Mouse (Mus musculus): ENCODE measurements at regions not wholly inside any gene's neighbourhood (a gene's known extent, or its start where the extent isn't known, plus 50 kb on each side); places are given as distances from the start of the nearest gene placed in this dataset.

DNA sequence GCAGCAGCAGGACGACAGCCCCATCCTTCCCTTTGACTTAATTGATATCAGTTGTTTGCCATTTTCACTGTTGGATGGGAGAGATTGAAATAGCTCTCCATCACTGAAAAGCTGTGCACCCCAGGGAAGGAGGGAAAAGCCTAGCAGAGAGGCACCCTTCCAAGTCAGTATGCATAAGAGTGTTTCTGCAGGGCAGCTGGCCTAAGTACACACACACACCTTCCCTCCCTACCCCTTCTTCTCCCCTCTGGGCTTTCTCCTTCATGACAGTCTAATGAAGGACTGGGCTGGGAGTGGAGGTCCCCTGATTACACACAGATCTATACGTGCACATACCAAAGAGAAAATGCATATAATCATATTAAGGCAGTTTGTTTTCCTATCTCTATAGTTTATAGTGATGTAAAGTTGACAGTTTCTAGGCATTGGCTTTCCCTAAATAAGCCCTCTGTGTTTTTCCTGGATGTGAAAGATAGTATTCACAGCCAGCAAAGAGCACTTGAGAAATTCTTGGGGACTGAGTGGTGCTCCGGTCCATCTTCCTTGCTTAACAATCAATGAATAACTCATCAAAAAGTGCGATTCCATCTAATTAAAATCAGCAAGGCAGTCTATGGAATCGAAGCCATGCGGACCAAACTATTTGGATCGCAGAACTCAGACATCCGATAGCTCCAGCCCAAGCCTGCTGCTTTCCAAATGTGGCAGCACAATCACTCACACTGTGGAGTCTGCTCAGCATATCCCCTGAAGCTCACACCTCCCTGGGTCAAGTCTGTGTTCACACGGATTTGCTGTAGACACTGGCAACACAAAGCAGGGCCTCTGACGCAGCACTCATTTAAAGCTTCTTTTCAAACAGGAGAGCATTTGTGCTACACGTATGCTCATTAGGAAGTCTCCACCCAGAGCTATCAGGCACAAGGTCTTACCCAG, 224.9 kb upstream of the Sfrp2 start:
- no peak for ATAC-seq (replicated peaks; ENCODE audit: low FRiP score, low read depth)
- no peak for DNase-seq (ENCODE audit: low spot score)
- Histone ChIP-seq H3K4me2 (ENCODE audit: low read length) (no peak overlapping the region), H3K27me3 (ENCODE audit: insufficient read depth, low read length) (no peaks in the 10 kb centered on the region), H3K9ac (ENCODE audit: low read depth, low read length) (no peak overlapping the region), H3K36me3 (ENCODE audit: insufficient read depth, low read length) (no peaks in the 10 kb centered on the region), H3K9me3 (replicated peaks; ENCODE audit: low read length) (no peaks in the 10 kb centered on the region), H3K4me3 (replicated peaks; ENCODE audit: low read depth, low read length) (no peak overlapping the region), H3K4me1 (replicated peaks; ENCODE audit: insufficient read depth, low read length) (no peaks in the 10 kb centered on the region), H3K27ac (no peak overlapping the region)
- TF ChIP-seq CTCF (IDR thresholded peaks at IDR 0.05; ENCODE audit: low read depth), result no peak
- WGBS, result 62% methylated on average over 11 of the region's 11 CpGs

DNA sequence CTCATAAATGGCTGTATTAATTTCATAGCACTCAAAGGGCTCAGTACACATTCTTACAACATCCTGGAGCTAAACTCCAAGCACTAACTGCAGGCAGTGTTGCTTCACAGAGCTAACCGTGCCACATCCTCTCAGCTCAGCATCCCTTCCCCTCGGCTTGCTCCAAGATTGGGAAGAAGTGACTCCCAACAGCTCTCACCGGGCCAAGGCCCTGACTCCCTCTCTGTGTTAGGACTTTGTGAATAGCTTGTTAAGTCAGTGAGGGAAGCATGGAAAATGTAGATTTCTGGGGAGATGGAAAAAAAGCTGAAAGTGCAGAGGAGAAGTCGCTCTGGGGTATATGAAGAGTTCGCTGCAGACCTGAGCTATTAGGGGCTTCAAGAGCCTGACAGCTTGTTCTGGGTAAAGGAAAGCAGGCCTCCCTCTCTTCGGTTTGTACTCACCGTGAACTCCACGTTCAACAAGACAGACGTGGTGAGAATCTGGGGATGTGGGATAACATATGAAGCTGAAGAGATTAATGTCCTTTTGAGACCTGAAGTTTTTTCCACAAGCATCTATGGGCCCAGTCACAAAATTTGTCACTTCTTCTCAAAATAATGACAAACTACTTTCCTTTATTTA, 213.5 kb upstream of the Sfrp2 start:
- H3K4me2 ChIP-seq (ENCODE audit: low read length), result no peak overlapping the region
- no peaks in the 10 kb centered on the region for H3K27me3 ChIP-seq (ENCODE audit: insufficient read depth, low read length)
- 82% methylated on average over 9 of the region's 9 CpGs for WGBS
- H3K9ac ChIP-seq (ENCODE audit: low read depth, low read length), result no peak overlapping the region
- no peak for DNase-seq (ENCODE audit: low spot score)
- no peaks in the 10 kb centered on the region for H3K9me3 ChIP-seq (replicated peaks; ENCODE audit: low read length)
- H3K27ac ChIP-seq, result no peak overlapping the region
- no peaks in the 10 kb centered on the region for H3K4me1 ChIP-seq (replicated peaks; ENCODE audit: insufficient read depth, low read length)
- no peak overlapping the region for H3K4me3 ChIP-seq (replicated peaks; ENCODE audit: low read depth, low read length)
- TF ChIP-seq CTCF (IDR thresholded peaks at IDR 0.05; ENCODE audit: low read depth), result no peak
- H3K36me3 ChIP-seq (ENCODE audit: insufficient read depth, low read length), result no peaks in the 10 kb centered on the region
- no peak for ATAC-seq (replicated peaks; ENCODE audit: low FRiP score, low read depth)

DNA sequence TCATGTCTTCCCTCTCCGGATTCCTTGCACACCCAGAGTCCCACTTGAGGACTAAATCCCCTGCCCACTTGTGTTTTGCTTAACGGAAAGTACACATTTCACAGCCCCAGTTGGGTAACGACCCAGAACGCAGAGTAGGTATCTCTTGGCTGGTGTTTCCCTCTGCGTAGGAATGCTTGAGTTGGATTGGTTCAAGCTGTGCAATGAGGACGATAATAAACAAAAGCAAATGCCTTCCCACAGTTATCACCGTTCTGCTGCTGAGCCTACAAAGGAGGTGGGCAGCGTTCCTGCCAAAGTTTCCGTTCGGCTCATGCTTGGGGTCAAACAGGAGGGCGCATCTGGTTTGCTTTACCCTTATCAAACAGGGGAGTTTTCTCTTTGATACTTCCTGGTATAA, 212.3 kb upstream of the Sfrp2 start:
- Histone ChIP-seq H3K4me3 (replicated peaks; ENCODE audit: low read depth, low read length) (no peak overlapping the region), H3K27ac (no peak overlapping the region), H3K4me2 (ENCODE audit: low read length) (no peak overlapping the region), H3K27me3 (ENCODE audit: insufficient read depth, low read length) (no peaks in the 10 kb centered on the region), H3K4me1 (replicated peaks; ENCODE audit: insufficient read depth, low read length) (no peaks in the 10 kb centered on the region), H3K9ac (ENCODE audit: low read depth, low read length) (no peak overlapping the region), H3K9me3 (replicated peaks; ENCODE audit: low read length) (no peaks in the 10 kb centered on the region), H3K36me3 (ENCODE audit: insufficient read depth, low read length) (no peaks in the 10 kb centered on the region)
- ATAC-seq (replicated peaks; ENCODE audit: low FRiP score, low read depth) (no peak), DNase-seq (ENCODE audit: low spot score) (no peak)
- 46% methylated on average over 11 of the region's 11 CpGs for WGBS
- no peak for TF ChIP-seq CTCF (IDR thresholded peaks at IDR 0.05; ENCODE audit: low read depth)

DNA sequence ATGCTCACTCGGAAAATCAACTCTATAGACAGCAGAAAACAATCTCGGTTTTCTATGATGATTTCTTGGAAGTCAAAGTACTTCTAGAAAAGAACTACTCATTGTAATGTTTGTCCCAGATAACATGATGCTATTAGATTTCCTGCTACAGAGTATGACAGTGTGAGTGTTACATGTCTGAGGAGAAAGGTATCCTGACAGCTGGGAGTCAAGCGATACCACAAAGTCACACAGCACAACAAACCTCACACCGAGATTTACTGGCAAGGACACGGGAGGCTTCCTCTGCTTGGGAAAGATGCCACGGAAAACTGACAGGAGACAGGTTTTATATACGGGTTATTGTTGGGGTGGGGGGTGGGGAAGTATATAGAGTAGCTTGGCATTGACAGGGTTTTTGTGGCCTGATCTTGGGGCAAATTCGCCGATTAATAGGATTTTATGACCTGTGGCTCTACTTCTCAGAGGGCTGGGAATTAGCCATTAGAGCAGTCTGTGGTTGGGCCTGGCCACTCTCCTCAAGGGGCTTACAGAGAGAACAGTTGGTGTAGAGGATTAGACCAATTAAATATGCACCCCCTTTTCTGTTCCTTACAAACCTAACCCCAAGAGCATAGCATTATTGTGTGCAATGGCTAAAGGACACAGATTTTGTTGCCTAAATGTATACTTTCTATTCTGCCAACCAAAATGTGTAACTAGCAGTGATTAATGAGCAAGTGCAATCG, 209.2 kb upstream of the Sfrp2 start:
- Histone ChIP-seq H3K4me2 (ENCODE audit: low read length) (no peak overlapping the region), H3K9me3 (replicated peaks; ENCODE audit: low read length) (no peaks in the 10 kb centered on the region), H3K36me3 (ENCODE audit: insufficient read depth, low read length) (no peaks in the 10 kb centered on the region), H3K4me1 (replicated peaks; ENCODE audit: insufficient read depth, low read length) (no peaks in the 10 kb centered on the region), H3K4me3 (replicated peaks; ENCODE audit: low read depth, low read length) (no peak overlapping the region), H3K27me3 (ENCODE audit: insufficient read depth, low read length) (no peaks in the 10 kb centered on the region), H3K27ac (no peak overlapping the region), H3K9ac (ENCODE audit: low read depth, low read length) (no peak overlapping the region)
- 42% methylated on average over 10 of the region's 10 CpGs for WGBS
- DNase-seq (ENCODE audit: low spot score), result no peak
- no peak for TF ChIP-seq CTCF (IDR thresholded peaks at IDR 0.05; ENCODE audit: low read depth)
- no peak for ATAC-seq (replicated peaks; ENCODE audit: low FRiP score, low read depth)

DNA sequence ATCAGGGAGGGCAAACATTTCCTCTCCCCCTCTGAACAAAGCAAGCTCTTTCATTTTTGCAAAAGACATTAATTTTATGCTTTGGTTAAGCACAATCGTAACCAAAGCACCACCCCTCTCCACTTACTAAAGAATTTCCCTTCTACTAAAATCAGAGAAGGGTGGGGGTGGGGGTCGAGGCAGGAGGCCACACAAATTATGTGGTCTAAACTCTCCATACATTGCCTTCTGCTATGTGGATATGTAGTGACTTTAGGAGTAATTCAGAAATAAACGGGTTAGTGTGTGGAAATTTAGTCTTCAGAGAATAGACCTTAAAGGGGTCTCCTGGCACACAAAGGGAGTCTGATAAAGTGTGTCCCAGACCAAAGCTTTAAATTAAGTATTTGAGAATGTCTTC, 204.1 kb upstream of the Sfrp2 start:
- no peak for TF ChIP-seq CTCF (IDR thresholded peaks at IDR 0.05; ENCODE audit: low read depth)

DNA sequence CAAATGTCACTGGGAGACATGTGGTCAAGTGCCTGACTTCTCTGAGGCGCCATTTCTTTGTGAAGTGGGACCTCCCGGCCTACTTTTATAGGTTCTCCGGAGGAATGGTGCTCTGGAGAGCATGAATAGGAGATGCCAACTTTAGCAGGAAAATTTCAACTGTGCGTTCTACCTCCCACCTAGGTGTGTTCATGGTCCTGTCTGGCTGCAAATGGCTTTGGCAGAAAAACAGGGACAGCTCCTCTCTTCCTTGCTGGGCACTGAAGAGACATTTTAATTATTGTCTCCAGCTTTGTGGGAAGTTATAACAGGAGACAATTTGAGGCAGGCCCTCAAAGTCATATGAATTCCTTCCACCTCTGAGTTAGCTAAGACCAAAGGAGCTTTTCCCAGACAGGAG, 190.6 kb upstream of the Sfrp2 start:
- H3K9ac ChIP-seq (ENCODE audit: low read depth, low read length), result no peak overlapping the region
- no peaks in the 10 kb centered on the region for H3K36me3 ChIP-seq (ENCODE audit: insufficient read depth, low read length)
- TF ChIP-seq CTCF (IDR thresholded peaks at IDR 0.05; ENCODE audit: low read depth), result no peak
- 88% methylated on average over 4 of the region's 4 CpGs for WGBS
- H3K27me3 ChIP-seq (ENCODE audit: insufficient read depth, low read length), result no peaks in the 10 kb centered on the region
- H3K4me1 ChIP-seq (replicated peaks; ENCODE audit: insufficient read depth, low read length), result no peaks in the 10 kb centered on the region
- no peak overlapping the region for H3K4me3 ChIP-seq (replicated peaks; ENCODE audit: low read depth, low read length)
- no peak for ATAC-seq (replicated peaks; ENCODE audit: low FRiP score, low read depth)
- no peak overlapping the region for H3K27ac ChIP-seq
- no peak for DNase-seq (ENCODE audit: low spot score)
- no peak overlapping the region for H3K4me2 ChIP-seq (ENCODE audit: low read length)
- no peaks in the 10 kb centered on the region for H3K9me3 ChIP-seq (replicated peaks; ENCODE audit: low read length)

More for the DNA sequence above, 204.1 kb upstream of the Sfrp2 start:
- Histone ChIP-seq H3K4me3 (replicated peaks; ENCODE audit: low read depth, low read length) (no peak overlapping the region), H3K27me3 (ENCODE audit: insufficient read depth, low read length) (no peaks in the 10 kb centered on the region), H3K4me2 (ENCODE audit: low read length) (no peak overlapping the region), H3K9me3 (replicated peaks; ENCODE audit: low read length) (no peaks in the 10 kb centered on the region), H3K4me1 (replicated peaks; ENCODE audit: insufficient read depth, low read length) (no peaks in the 10 kb centered on the region), H3K36me3 (ENCODE audit: insufficient read depth, low read length) (no peaks in the 10 kb centered on the region), H3K9ac (ENCODE audit: low read depth, low read length) (no peak overlapping the region), H3K27ac (no peak overlapping the region)
- WGBS, result 28% methylated on average over 3 of the region's 3 CpGs
- ATAC-seq (replicated peaks; ENCODE audit: low FRiP score, low read depth) (no peak), DNase-seq (ENCODE audit: low spot score) (no peak)
